Mouse (Mus musculus) lung, adult 2 months (tissue): ENCODE data around the gene Thrap3.

ENCODE experiments used
- CTCF ChIP-seq: fragments of 200-500 bp; IDR thresholded peaks from 2 replicates; pipeline ENCODE4 v1.5.1; 2011; ENCODE audit warnings: mild to moderate bottlenecking, low read length, control low read depth; ENCODE audit not compliant: insufficient read depth
- POLR2A ChIP-seq: fragments of 200-500 bp; IDR thresholded peaks from 2 replicates; pipeline ENCODE4 v1.6.1; 2011; ENCODE audit warnings: low read depth, mild to moderate bottlenecking, control low read depth, low read length, borderline replicate concordance; ENCODE audit errors: extremely low read depth

GRCm38 (mm10) chr4:126237721-126238242, 35.2 kb upstream of the Thrap3 start:
- TF ChIP-seq CTCF (no peak), POLR2A (no peak)
